Mouse (Mus musculus) heart, postnatal 10 days (tissue): Measurements from ENCODE around the gene Timm22. TPM values are rescaled to one million over a fixed set of nuclear protein-coding genes. Genes with fewer than 3 reads are reported as not detected.

Experiments
- DNase-seq, 2 experiments: peaks; one replicate each; pipeline ENCODE4 v3.0.0; 2021
- intact Hi-C: fragments of 180-260 bp; cut with DNase I; formaldehyde crosslinking; loops from one replicate; pipeline ENCODE4 v1.15.1; 2025
- total RNA-seq, 2 experiments: library from RNA; stranded (reverse); gene quantifications; 2 replicates each; pipeline ENCODE4 v1.2.3; 2021

Gene Timm22
- total RNA-seq, 2 experiments from 2014 or later, result 43.4 to 51.7 TPM

DNA sequence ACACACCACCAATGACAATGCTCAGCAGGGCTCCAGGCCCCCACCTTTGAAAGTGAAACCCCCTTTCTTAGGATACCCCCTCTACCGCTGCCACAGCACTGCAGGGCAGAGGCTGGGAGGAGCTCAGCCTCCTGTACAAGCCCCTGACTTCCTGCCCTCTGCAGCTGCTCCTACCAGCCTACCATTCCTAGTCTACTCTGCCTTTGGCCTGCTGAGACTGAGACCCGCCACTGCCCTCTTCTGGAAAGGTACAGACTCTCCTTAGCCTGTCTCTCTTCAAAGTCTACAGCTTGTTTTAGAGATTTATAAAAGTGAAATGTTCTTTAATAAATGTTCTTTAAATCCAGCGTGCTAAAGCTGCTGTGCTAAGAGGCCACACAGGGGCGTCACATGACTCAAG lies 22.3 kb downstream of the Timm22 start:
- intact Hi-C loops, result no loop called here
- DNase-seq, result no peak

GRCm38 (mm10) chr11:76429556-76429955 lies 22.8 kb downstream of the Timm22 start:
- intact Hi-C loops, result no loop called here

DNA sequence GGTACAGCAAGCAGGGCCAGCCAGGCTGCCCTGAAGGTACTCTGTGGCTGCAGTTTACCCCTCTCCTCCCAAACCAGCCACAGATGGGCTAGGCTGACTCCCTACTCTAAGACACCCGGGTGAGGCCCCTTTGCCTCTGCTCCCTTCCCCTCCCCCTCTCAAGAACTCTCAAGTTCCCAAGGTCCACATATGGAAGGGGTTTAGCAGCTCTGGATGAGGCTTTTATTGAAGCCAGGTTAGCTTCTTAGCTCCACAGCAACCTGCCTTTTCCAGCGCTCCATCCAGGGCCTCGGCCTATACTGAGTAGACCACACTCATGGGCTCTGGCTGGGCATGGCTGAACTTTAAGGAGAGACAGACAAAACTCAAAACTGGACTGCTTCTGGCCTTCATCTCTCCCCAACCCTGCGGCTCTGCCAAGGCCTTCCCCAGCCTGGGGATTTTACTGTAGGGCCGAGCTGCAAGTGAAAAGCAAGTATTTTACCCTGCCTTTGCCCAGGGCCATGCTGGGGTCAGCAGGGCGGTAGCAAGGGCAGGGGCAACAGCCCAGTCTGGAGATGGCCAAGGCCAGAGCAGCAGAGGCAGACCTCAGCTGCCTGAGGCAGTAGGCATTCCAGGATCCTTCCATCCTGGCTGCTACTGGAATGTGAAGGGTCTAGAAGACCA lies 23.3 kb downstream of the Timm22 start:
- intact Hi-C loops, result no loop called here
- DNase-seq, result no peak

More at GRCm38 (mm10) chr11:76429556-76429955, 22.8 kb downstream of the Timm22 start:
- DNase-seq, result no peak

DNA sequence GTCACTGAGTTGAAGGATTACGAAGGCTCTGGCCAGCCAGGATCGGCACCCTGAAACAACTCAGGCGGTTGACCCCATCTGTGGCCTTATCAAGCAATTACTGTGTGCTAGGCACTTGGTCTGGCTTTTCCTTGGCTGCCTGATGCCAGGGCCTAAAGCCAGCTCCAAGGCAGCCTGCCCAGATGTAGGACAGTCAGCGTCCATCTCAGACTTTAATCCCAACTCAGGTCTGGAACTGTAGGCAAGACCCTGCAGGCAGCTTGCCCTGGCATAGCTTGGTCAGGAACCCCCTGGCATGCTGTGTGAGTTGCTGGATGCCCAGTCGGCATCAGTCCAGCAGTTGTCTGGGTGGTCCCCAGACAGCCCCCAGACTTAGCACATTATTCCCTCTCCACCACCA lies 29.3 kb downstream of the Timm22 start:
- peak; percentile 50 to 63 for DNase-seq
- intact Hi-C loops, result no loop called here

- intact Hi-C loops, result no loop called here
- DNase-seq, result peak; percentile 79 to 80
Observed at GRCm38 (mm10) chr11:76436864-76437437, 30.2 kb downstream of the Timm22 start.

DNA sequence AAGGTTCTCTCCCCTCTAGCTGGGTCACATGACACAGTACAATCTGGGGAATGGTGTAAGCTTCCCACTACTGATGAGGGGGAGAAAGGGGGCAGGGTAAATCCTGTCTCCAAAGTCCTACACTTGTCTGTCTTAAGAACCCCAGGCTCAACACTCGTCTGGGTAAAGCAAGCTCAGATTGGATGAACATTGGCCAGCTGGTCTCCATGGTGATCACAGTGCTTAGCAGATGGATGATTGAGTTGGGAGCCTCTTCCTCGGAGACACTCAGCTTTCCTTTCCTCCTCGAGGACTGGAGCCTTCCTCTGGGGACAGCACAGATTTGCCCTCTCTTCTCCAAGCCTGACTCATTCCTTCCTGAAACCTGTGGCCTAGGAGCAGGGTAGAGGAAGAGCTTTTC lies 32.9 kb downstream of the Timm22 start:
- DNase-seq, result no peak
- intact Hi-C loops, result no loop called here

- intact Hi-C loops, result no loop called here
- DNase-seq, result no peak
Observed at GRCm38 (mm10) chr11:76445459-76445858, 38.7 kb downstream of the Timm22 start.

DNA sequence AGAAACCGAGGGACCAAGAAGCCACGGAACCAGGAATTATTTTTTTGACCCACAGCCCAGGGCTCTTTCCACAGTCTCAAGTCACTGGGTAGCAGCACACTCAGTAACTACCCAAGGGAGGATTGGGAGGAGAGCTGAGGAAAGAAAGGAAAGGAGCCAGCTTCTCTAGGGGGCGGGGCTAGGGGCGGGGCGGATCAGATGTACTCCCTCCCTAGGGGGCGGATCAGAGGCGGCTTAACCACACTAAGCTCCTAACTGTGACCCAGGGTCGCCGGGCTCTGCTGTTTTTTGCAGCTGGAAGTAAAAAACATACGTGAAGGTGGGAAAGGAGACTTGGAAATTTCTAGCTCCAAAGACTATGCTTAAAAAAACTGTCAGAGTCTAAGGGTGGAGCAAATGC lies 39.5 kb downstream of the Timm22 start:
- intact Hi-C loops, result no loop called here
- DNase-seq, result no peak

GRCm38 (mm10) chr11:76449520-76450201 lies 42.9 kb downstream of the Timm22 start:
- intact Hi-C loops, result loop anchor here (5.0 to 10.0 kb wide), 2 partner anchors 125 to 197 kb away; no protein-coding TSS in a partner anchor
- peak in 1 of 2 experiments; percentile 62 for DNase-seq

- intact Hi-C loops, result loop anchor here (5.0 to 10.0 kb wide), 2 partner anchors 125 to 198 kb away; no protein-coding TSS in a partner anchor
- no peak for DNase-seq
Observed at GRCm38 (mm10) chr11:76450202-76450561, 43.4 kb downstream of the Timm22 start.

DNA sequence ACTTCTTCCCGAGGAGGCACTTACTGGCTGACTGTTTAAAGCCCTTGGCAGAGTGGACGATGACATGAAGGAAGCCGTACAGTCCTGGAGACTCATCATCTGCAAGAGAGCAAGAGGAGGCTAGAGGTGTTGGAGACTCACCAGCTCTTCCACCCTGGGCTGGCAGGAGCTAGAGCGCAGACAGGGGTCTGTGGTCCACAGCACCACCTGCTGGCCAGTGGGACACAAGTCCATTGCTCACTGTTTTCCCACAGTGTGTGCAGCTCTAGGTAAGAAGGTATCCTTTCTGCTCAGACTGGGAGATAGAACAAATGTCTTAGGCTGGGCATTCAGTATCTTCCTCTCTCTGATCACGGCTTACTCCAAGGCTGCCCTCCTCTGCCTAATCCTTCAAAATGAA lies 47.7 kb downstream of the Timm22 start:
- intact Hi-C loops, result loop anchor here (1.0 to 10.0 kb wide), 3 partner anchors 35 to 202 kb away; no protein-coding TSS in a partner anchor
- DNase-seq, result peak; percentile 79 to 86

DNA sequence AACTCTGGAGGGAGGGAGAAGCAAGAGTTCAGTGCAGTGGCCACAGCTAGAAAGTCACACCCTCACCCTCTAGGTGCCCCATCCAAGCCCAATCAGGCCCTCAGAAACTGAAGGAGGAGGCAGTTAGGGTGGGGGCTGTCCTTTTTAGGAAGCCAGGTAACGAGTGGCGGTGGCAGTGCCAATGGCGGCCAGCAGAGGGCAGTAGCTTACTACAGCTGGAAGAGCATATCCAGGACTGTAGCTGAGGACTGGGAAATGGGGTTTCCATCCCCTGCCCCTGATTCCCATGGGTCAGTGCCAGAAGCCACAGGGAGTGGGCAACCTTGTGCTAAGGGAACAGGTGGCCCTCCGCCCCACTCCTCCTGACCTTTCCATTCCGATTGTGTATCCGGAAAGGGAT lies 49.5 kb downstream of the Timm22 start:
- DNase-seq, result peak; percentile 86 to 94
- intact Hi-C loops, result loop anchor here (1.0 to 10.0 kb wide), 2 partner anchors 41 to 119 kb away; no protein-coding TSS in a partner anchor

GRCm38 (mm10) chr11:76456897-76457296 lies 50.1 kb downstream of the Timm22 start:
- intact Hi-C loops, result loop anchor here (1.0 to 10.0 kb wide), 2 partner anchors 40 to 118 kb away; no protein-coding TSS in a partner anchor

GRCm38 (mm10) chr11:76458730-76459129 lies 52.0 kb downstream of the Timm22 start:
- intact Hi-C loops, result loop anchor here (10.0 kb wide), 1 partner anchor 116 kb away; no protein-coding TSS in a partner anchor
- DNase-seq, result no peak

More at GRCm38 (mm10) chr11:76456897-76457296, 50.1 kb downstream of the Timm22 start:
- no peak for DNase-seq

DNA sequence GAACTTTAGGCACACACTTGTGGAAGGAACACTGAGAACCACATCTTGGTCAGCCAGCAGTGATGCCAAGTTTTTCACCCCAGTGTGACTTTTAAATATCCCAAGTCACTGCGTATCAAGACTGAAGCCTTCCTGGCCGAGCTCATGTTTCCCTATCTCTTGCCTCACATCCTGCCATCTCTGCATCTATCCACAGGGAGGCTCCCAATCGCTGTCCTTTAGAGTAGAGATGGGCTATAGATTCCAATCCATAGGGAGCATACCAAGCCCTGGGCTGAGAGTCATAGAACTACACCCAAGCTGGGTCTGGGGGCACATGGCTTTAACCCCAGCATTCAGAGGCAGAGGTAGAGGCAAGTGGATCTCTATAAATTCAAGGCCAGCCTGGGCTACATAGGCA lies 52.7 kb downstream of the Timm22 start:
- DNase-seq, result no peak
- intact Hi-C loops, result loop anchor here (10.0 kb wide), 1 partner anchor 115 kb away; no protein-coding TSS in a partner anchor

DNA sequence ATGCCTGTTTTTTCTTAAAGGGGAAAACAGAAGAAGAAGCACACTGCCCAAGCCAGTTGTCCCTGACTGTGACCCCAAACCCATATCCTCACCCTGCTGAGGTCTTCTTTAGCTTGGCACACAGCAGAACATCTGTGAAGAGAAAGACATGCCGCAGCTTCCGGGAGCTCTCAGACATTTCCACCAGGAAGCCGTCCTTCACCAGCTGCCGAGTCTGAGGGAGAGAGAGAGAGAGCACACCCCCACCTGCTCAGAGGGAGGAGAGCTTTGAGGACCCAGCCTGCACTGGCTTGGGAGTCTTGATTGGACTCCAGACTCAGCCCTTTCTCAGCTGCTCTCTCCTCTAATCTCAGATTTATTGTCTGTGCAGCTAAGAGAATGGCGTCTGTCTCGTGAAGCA lies 54.4 kb downstream of the Timm22 start:
- intact Hi-C loops, result no loop called here
- no peak for DNase-seq

DNA sequence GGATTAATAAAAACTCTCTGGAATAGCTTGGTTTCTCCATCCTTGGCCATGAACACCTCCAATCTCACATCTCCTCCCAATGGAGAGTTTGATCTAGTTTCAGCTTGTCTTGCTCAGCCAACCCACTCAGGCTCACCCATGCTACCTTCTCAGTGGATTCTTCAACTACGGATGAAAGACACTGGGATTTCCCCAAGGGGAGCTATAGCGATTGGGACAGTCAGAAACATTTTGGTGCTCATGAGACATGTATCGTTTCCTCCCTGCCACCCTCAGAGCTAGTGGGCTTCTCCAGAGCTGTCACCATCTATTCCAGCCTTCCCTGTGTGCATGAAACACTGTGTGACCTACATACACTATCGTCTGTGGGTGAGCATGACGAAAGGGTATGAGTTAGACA lies 54.9 kb downstream of the Timm22 start:
- no peak for DNase-seq
- intact Hi-C loops, result no loop called here

- intact Hi-C loops, result no loop called here
- no peak for DNase-seq
Observed at GRCm38 (mm10) chr11:76465879-76466278, 59.1 kb downstream of the Timm22 start.
